Mouse (Mus musculus): ENCODE results near the gene Snap91.

DNA sequence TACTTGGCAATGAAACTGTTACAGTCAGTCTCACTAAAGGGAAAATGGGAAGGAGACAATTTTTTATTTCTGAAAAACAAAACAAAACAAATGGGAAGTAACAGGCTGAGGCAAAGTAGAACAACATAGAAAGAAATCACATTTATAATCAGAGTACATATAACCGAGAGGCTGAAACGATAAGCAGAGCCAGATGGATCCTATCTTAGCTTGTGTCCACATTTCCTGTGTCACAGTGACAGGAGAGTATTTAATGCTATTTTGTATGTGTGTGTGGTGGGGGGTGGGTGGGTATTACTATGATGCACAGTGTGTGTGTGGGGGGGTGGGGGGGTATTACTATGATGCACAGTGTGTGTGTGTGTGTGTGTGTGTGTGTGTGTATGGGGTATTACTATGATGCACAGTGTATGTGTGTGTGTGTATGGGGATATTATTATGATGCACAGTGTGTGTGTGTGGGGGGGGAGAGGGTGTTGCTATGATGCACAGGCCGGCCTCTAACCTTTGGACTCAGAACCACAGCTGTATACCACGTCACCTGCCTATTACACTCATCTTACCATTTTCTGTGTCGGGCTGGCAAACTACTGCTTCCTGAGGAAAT is 36.6 kb downstream of the Snap91 start:
- TF ChIP-seq CTCF (IDR thresholded peaks at IDR 0.05; ENCODE audit: low read depth, low read length) = no peak
- TF ChIP-seq POLR2A (IDR thresholded peaks at IDR 0.05; ENCODE audit: borderline replicate concordance, low read depth, low read length) = no peak
